Comparison of ENCODE assay signal across 10 mouse cellular contexts in the genomic region with DNA sequence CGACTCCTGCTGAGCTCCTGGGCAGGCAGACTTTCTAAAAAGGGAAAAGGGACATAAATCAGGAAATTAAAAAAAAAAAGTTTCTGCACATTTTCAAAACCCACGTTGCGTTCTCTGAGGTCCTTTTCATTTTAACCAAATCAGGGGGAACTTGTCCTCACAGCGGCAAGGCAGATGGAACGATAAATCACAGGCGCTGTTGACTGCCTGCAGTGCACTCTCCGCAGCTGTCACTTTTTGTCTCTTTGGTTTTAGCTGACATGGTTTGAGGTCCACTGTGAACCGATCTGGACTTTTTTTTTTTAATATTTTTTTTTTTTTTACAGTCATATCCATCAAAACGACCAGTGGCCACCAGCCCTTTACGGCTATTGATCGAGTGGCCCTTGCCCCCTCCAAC.
DNase-seq lines count a peak whose midpoint lies in the region; ATAC-seq lines count a peak whose summit lies in the region.
"Had no signal": no experiment of that assay in that cellular context is flagged by ENCODE, and none has a peak within 500 bp of the region (broad histone marks: within the 10 kb centered on the region; RNA-seq: fewer than 3 reads in every experiment).

No protein-coding gene starts in this region.

- H3K27me3 ChIP-seq in heart, embryonic 10.5 days (ENCODE audit: insufficient read depth, poor library complexity, severe bottlenecking): no peaks in the 10 kb centered on the region
- H3K27me3 ChIP-seq in lung, embryonic 16.5 days (ENCODE audit: control insufficient read depth, insufficient read depth, low read depth, low read length): peaks cover 4% of the 10 kb centered on the region; the same call in 1 of the 2 replicates
- 0 out of 2 replicates have a peak, but pooled peaks cover 14% of the 10 kb centered on the region for H3K27me3 ChIP-seq in limb, embryonic 15.5 days
- H3K27me3 ChIP-seq in stomach, embryonic 15.5 days (replicated peaks): no peaks in the 10 kb centered on the region

- intact Hi-C loops in heart, postnatal 10 days (cut with DNase I): loop anchor here (2.0 to 5.0 kb wide), 3 partner anchors 92 to 1261 kb away; no protein-coding TSS in a partner anchor

- H3K4me3 ChIP-seq in heart, embryonic 10.5 days: no peak overlapping the region
- no peak overlapping the region for H3K4me3 ChIP-seq in lung, embryonic 16.5 days (ENCODE audit: low read length)
- no peak overlapping the region for H3K4me3 ChIP-seq in limb, embryonic 15.5 days
- H3K4me3 ChIP-seq in stomach, embryonic 15.5 days (replicated peaks): no peak overlapping the region

- H3K27ac ChIP-seq in heart, embryonic 10.5 days: peak overlapping the region; percentile 72; the same call in 1 of the 2 replicates
- peak overlapping the region; percentile 55; the same call in 1 of the 2 replicates for H3K27ac ChIP-seq in lung, embryonic 16.5 days (ENCODE audit: low read length)
- peak overlapping the region; percentile 64 for H3K27ac ChIP-seq in limb, embryonic 15.5 days
- peak overlapping the region; percentile 63 for H3K27ac ChIP-seq in stomach, embryonic 15.5 days
- H3K27ac ChIP-seq: liver, embryonic 14.5 days had no signal

- peak overlapping the region; percentile 70; the same call in 1 of the 2 replicates for H3K4me2 ChIP-seq in lung, embryonic 16.5 days (ENCODE audit: low read depth, low read length)
- peak overlapping the region; percentile 50; the same call in 1 of the 2 replicates for H3K4me2 ChIP-seq in limb, embryonic 15.5 days
- H3K4me2 ChIP-seq in stomach, embryonic 15.5 days: no peak overlapping the region

- no peak overlapping the region for H3K9ac ChIP-seq in lung, embryonic 16.5 days (ENCODE audit: low read length)
- no peak overlapping the region for H3K9ac ChIP-seq in limb, embryonic 15.5 days
- H3K9ac ChIP-seq in stomach, embryonic 15.5 days: no peak overlapping the region
- H3K9ac ChIP-seq: liver, embryonic 14.5 days had no signal

- no peaks in the 10 kb centered on the region for H3K36me3 ChIP-seq in heart, embryonic 10.5 days
- no peaks in the 10 kb centered on the region for H3K36me3 ChIP-seq in lung, embryonic 16.5 days (ENCODE audit: control insufficient read depth, insufficient read depth, low read length)
- no peaks in the 10 kb centered on the region for H3K36me3 ChIP-seq in limb, embryonic 15.5 days
- H3K36me3 ChIP-seq in stomach, embryonic 15.5 days: no peaks in the 10 kb centered on the region

- H3K9me3 ChIP-seq in heart, embryonic 10.5 days: no peaks in the 10 kb centered on the region
- no peaks in the 10 kb centered on the region for H3K9me3 ChIP-seq in lung, embryonic 16.5 days (ENCODE audit: control insufficient read depth, low read length)
- no peaks in the 10 kb centered on the region for H3K9me3 ChIP-seq in limb, embryonic 15.5 days
- H3K9me3 ChIP-seq in stomach, embryonic 15.5 days: no peaks in the 10 kb centered on the region

- 38% methylated on average over 11 of the region's 11 CpGs for WGBS in heart, embryonic 10.5 days
- WGBS in lung, embryonic 16.5 days: 35% methylated on average over 11 of the region's 11 CpGs
- WGBS in limb, embryonic 15.5 days: 23% methylated on average over 11 of the region's 11 CpGs
- WGBS in stomach, embryonic 15.5 days: 40% methylated on average over 11 of the region's 11 CpGs

- ATAC-seq in lung, embryonic 16.5 days (ENCODE audit: low read depth): no peak
- ATAC-seq in limb, embryonic 15.5 days (ENCODE audit: insufficient number of reproducible peaks, low FRiP score, low TSS enrichment, low read depth): no peak
- ATAC-seq in stomach, embryonic 15.5 days (ENCODE audit: insufficient read depth, low FRiP score, low read depth): no peak
- ATAC-seq: Patski had no signal

- H3K4me1 ChIP-seq in heart, embryonic 10.5 days: peaks cover 31% of the 10 kb centered on the region
- H3K4me1 ChIP-seq in lung, embryonic 16.5 days (replicated peaks; ENCODE audit: control insufficient read depth, insufficient read depth, low read length): peaks cover 27% of the 10 kb centered on the region
- H3K4me1 ChIP-seq in limb, embryonic 15.5 days: peaks cover 40% of the 10 kb centered on the region
- peaks cover 16% of the 10 kb centered on the region for H3K4me1 ChIP-seq in stomach, embryonic 15.5 days

- DNase-seq in heart, embryonic 10.5 days (ENCODE audit: low spot score): no peak
- DNase-seq in heart, postnatal 10 days: no peak
- DNase-seq in lung, postnatal 14 days: no peak
- DNase-seq in cerebellum, adult 18-20 months: no peak
- DNase-seq in cerebellum, adult 9-10 months: no peak
